Mouse (Mus musculus): Measurements from ENCODE around the gene Lag3. TPM values are rescaled to one million over a fixed set of nuclear protein-coding genes. Genes with fewer than 3 reads are reported as not detected.

Gene Lag3
- polyA plus RNA-seq, 1 experiment = 0.44 TPM

DNA sequence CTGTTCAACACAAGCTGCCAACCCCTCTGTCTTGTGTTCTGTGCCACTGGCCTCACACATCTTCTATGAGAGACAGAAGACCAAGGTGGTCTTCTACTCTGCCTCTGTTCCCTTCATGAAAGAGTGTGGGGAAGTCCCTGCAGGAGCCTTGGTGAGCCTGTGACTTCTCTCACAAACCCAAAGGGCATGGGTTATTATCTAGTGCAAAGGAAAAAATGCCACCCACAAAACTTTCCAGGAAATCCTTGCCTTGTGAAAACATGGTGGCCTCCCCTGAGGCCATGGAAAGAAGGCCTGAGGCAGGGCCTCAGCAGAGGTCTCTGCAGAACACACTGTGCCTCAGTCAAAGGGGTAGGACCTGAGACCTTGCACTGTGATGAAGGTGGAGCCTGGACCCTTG lies 9.7 kb downstream of the Lag3 start:
- H3K27ac ChIP-seq (ENCODE audit: insufficient read depth, low read depth, low read length) = peak overlapping the region; percentile 98
- no peak overlapping the region for H3K4me3 ChIP-seq (ENCODE audit: insufficient read depth, low read length)
- H3K4me1 ChIP-seq (ENCODE audit: control insufficient read depth, insufficient read depth, low read length) = peaks cover 64% of the 10 kb centered on the region
- TF ChIP-seq CTCF (IDR thresholded peaks at IDR 0.05; ENCODE audit: low read depth, low read length) = no peak
- TF ChIP-seq POLR2A (IDR thresholded peaks at IDR 0.05; ENCODE audit: borderline replicate concordance, low read depth, low read length) = no peak

DNA sequence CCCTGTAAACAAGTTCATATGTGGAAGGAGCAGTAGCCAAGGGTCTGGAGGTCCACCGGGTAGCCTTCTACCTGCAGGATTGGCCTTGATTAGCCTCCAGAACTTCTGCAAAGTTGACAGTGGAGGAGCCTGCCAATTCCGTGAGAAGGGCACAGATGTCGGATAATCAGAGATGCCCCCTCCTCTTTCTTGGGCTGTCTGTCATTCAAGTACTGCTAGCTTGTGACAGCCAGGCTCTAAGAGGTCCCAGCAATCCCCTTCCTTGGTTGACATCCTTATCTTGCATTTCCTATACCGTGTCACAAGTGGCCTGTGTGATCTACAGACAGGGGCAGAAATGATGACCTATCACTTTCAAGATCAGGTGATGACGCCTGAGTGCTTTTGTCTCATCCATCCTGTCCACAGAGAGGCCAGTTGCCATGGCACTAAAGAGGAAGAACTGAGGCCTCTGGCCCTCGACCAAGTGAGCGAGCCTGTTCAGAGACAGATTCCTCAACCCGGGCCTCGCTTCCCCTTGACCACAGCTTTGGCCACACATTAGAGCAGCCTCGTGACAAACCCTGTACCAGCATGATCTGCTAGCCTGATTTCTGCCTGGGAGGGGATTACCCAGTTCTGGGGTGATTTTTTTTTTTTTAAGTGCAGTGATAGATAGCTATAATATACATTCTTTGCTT lies 10.6 kb downstream of the Lag3 start:
- H3K27ac ChIP-seq (ENCODE audit: insufficient read depth, low read depth, low read length) = peak overlapping the region; percentile 98
- no peak overlapping the region for H3K4me3 ChIP-seq (ENCODE audit: insufficient read depth, low read length)
- TF ChIP-seq CTCF (IDR thresholded peaks at IDR 0.05; ENCODE audit: low read depth, low read length) (no peak), POLR2A (IDR thresholded peaks at IDR 0.05; ENCODE audit: borderline replicate concordance, low read depth, low read length) (no peak)
- peaks cover 73% of the 10 kb centered on the region for H3K4me1 ChIP-seq (ENCODE audit: control insufficient read depth, insufficient read depth, low read length)

DNA sequence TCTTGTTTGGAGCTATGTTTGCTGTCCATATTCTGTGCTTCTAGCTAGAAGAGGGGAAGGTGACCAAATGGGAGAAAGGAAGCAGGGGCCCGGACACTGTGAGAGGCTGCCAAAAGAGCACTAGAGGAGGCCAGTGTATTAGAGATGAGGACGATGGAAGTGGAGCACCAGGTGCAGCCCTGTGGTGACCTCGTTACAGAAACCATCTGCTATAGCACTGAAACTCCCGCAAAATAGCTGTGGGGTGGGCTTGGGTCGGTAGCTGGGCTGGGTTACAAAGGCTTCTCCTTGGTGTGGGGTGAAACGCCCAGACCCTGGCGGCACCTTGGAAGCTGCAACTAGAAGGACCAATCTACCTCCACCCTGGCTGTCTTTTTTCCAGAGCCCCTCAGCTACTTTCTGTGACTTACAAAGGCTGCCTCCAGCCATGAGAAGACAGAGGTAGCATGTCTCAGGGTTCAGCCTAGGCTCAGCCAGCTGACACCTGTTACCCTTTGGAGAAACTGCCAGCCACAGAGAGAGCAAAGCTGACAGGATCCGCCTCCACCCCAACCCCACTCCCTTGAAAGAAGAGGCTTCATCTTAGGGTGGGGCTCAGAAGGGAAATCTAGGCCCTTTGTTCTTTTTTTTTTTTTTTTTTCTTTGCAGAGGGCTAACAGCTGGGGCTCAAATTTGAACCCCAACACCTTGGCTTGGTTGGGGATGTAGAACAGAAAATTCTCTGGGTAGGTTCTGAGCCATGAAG lies 11.3 kb downstream of the Lag3 start:
- TF ChIP-seq POLR2A (IDR thresholded peaks at IDR 0.05; ENCODE audit: borderline replicate concordance, low read depth, low read length) (no peak), CTCF (IDR thresholded peaks at IDR 0.05; ENCODE audit: low read depth, low read length) (no peak)
- peak overlapping the region; percentile 97 for H3K27ac ChIP-seq (ENCODE audit: insufficient read depth, low read depth, low read length)
- H3K4me1 ChIP-seq (ENCODE audit: control insufficient read depth, insufficient read depth, low read length) = peaks cover 78% of the 10 kb centered on the region
- H3K4me3 ChIP-seq (ENCODE audit: insufficient read depth, low read length) = no peak overlapping the region

DNA sequence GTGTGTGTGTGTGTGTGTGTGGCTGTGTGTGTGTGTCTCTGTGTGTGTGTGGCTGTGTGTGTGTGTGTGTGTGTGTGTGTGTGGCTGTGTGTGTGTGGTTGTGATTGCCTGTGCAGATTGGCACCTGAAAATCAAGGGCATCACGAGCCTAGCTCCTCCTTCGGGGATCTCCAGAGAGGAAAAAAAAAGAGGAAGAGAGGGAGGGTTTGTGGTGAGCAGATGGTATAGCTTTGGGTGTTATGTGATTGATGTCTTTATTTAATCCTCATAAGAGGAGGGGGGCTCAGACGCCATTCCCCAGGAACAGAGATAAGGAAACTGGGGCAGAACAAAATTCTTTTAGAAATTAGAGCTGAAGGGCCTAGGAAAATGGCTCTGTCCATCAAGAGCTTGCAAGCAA lies 13.1 kb downstream of the Lag3 start:
- H3K4me3 ChIP-seq (ENCODE audit: insufficient read depth, low read length) = no peak overlapping the region
- TF ChIP-seq POLR2A (IDR thresholded peaks at IDR 0.05; ENCODE audit: borderline replicate concordance, low read depth, low read length) (no peak), CTCF (IDR thresholded peaks at IDR 0.05; ENCODE audit: low read depth, low read length) (no peak)
- peak overlapping the region; percentile 97 for H3K27ac ChIP-seq (ENCODE audit: insufficient read depth, low read depth, low read length)
- peaks cover 80% of the 10 kb centered on the region for H3K4me1 ChIP-seq (ENCODE audit: control insufficient read depth, insufficient read depth, low read length)

DNA sequence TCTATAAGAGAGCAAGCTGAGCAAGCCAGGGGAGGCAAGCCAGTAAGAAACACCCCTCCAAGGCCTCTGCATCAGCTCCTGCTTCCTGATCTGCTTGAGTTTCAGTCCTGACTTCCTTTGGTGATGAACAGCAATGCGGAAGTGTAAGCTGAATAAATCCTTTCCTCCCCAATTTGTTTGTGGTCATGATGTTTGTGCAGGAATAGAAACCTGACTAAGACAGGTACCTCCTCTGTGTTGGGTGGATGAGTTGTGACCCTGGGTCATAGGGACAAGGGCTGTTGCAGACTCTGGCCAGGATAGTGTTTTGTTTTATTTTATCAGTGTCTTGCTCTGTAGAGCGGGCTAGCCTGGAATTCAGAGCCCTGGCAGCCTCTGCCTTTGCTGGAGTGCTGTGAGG lies 17.4 kb downstream of the Lag3 start:
- H3K4me1 ChIP-seq (ENCODE audit: control insufficient read depth, insufficient read depth, low read length) = peaks cover 65% of the 10 kb centered on the region
- peak overlapping the region; percentile 98 for H3K27ac ChIP-seq (ENCODE audit: insufficient read depth, low read depth, low read length)
- H3K4me3 ChIP-seq (ENCODE audit: insufficient read depth, low read length) = peak overlapping the region; percentile 15; the same call in 1 of the 2 replicates

DNA sequence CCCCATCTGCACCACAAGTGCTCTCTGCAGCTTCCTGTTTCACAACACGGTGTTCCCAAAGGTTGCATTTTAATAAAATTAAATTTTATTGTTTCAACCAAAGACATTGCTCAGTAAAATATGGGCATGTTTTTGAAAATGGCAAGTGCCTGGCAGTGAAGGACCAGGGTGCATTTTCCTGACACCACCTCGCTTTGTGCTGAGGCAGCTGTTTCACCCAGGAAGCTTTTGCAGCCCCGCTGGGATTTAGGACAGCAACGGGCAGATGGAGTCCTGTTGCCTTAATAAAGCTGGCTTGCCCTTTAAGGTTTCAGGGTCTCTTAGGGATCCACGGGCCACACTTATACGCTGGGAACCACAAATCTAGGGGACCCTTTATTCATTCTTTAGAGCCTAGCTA lies 20.5 kb downstream of the Lag3 start:
- no peak for TF ChIP-seq POLR2A (IDR thresholded peaks at IDR 0.05; ENCODE audit: borderline replicate concordance, low read depth, low read length)
- no peak for TF ChIP-seq CTCF (IDR thresholded peaks at IDR 0.05; ENCODE audit: low read depth, low read length)
- no peak overlapping the region for H3K27ac ChIP-seq (ENCODE audit: insufficient read depth, low read depth, low read length)
- peaks cover 38% of the 10 kb centered on the region for H3K4me1 ChIP-seq (ENCODE audit: control insufficient read depth, insufficient read depth, low read length)
- no peak overlapping the region for H3K4me3 ChIP-seq (ENCODE audit: insufficient read depth, low read length)

DNA sequence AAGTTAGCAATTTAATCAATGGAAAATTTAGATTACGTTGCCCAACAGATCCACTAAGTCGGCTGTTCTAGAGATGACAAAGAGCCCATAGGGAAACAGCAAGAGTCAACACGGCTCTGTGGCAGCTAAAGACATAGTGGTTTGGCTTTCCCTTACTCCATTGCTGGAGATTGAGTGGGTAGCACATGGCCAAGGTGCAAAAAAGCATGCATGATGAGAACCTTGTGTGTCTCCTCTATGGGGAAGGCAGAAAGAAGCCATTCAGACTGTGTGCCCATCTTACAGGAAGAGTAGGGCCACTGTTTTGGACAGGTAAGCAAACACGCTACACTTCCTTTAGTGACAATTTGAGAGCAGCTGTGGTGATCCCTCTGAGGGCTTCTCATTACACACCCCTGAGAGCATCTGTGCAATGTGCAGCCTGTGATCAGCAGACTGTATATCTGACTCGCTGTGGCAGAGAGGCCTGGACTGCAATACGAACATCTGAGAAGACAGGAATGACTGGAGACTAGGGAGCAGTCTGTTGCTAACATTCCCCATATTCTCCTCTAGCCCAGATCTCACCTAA lies 22.9 kb downstream of the Lag3 start:
- Histone ChIP-seq H3K4me1 (ENCODE audit: control insufficient read depth, insufficient read depth, low read length) (peaks cover 25% of the 10 kb centered on the region), H3K4me3 (ENCODE audit: insufficient read depth, low read length) (no peak overlapping the region), H3K27ac (ENCODE audit: insufficient read depth, low read depth, low read length) (no peak overlapping the region)
- TF ChIP-seq CTCF (IDR thresholded peaks at IDR 0.05; ENCODE audit: low read depth, low read length) (no peak), POLR2A (IDR thresholded peaks at IDR 0.05; ENCODE audit: borderline replicate concordance, low read depth, low read length) (no peak)

DNA sequence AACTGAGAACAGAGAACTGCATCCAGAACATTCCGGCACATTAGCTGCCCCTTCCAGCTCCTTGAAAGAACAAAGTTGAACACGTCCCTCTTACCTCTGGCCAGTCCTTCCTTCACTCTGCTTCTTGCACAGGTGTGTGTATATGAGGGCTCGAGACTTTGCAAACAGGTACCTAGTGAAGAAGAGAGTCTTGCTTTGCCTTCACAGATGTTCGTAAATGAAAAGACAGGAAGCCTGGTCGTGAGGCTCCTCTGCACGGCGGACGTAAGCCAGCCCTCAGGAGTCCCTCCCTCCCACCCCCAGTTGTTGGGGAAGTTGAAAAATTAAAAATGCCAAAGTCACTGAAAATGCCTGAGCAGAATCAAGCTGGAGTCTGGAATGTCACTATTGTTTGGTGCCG lies 23.5 kb downstream of the Lag3 start, which contains the start of gene Cd4:
Gene Cd4 (minus strand): TSS at position 236 of the 400 bp plus-strand sequence.
- Histone ChIP-seq H3K4me3 (ENCODE audit: insufficient read depth, low read length) (no peak within 1 kb of the TSS), H3K27ac (ENCODE audit: insufficient read depth, low read depth, low read length) (no peak within 1 kb of the TSS), H3K4me1 (ENCODE audit: control insufficient read depth, insufficient read depth, low read length) (peaks cover 21% of the 10 kb centered on the region)
- TF ChIP-seq CTCF (IDR thresholded peaks at IDR 0.05; ENCODE audit: low read depth, low read length) = no peak
- TF ChIP-seq POLR2A (IDR thresholded peaks at IDR 0.05; ENCODE audit: borderline replicate concordance, low read depth, low read length) = no peak

DNA sequence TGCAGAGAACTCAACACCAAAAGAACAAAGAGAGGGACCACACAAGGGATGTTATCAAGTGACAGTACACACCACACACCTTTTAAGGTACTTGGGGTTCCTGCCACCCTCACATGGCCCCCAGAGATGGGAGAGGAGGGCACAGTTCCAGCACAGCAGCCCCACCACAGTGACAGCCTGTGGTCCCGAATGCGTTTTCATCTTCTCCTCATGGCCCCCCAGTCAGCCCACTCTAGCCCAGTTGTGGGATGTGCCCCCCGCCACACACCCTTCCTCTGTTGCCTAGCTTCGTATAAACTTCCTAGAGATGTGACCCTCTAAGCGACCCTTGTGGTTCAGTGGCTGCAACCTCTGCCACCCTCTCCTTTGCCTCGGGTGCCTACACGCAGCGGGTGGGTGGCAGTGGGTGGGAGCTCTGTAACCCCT lies 25.5 kb downstream of the Lag3 start:
- TF ChIP-seq CTCF (IDR thresholded peaks at IDR 0.05; ENCODE audit: low read depth, low read length) = no peak
- no peak overlapping the region for H3K4me3 ChIP-seq (ENCODE audit: insufficient read depth, low read length)
- no peak overlapping the region for H3K27ac ChIP-seq (ENCODE audit: insufficient read depth, low read depth, low read length)
- peaks cover 12% of the 10 kb centered on the region for H3K4me1 ChIP-seq (ENCODE audit: control insufficient read depth, insufficient read depth, low read length)
